Mouse (Mus musculus): ENCODE results near the gene Tef. TPM values are rescaled to one million over a fixed set of nuclear protein-coding genes. Genes with fewer than 3 reads are reported as not detected.
A peak's percentile ranks its signal among the peaks of the same experiment; 100 is the strongest.

Gene Tef
- polyA plus RNA-seq, 1 experiment from 2014 or later = 32.4 TPM

GRCm38 (mm10) chr15:81856938-81857723 is 54.9 kb downstream of the Tef start:
- no peaks in the 10 kb centered on the region for H3K27me3 ChIP-seq
- H3K4me2 ChIP-seq (replicated peaks) = peak overlapping the region; percentile 96
- no peak for ATAC-seq (ENCODE audit: low FRiP score, low read depth)
- H3K4me3 ChIP-seq = peak overlapping the region; percentile 91
- WGBS = under 1% methylated on average over 14 of the region's 14 CpGs
- H3K4me1 ChIP-seq = peaks cover 26% of the 10 kb centered on the region
- peaks cover 14% of the 10 kb centered on the region; the same call in 1 of the 2 replicates for H3K36me3 ChIP-seq
- H3K9ac ChIP-seq (replicated peaks) = peak overlapping the region; percentile 86
- peak overlapping the region; percentile 85 for H3K27ac ChIP-seq (replicated peaks)
- no peaks in the 10 kb centered on the region for H3K9me3 ChIP-seq

- WGBS = under 1% methylated on average over 30 of the region's 33 CpGs
- peak overlapping the region; percentile 85 for H3K27ac ChIP-seq (replicated peaks)
- no peak for ATAC-seq (ENCODE audit: low FRiP score, low read depth)
Observed at GRCm38 (mm10) chr15:81857724-81858116, 55.5 kb downstream of the Tef start.

GRCm38 (mm10) chr15:81858138-81858516 is 55.9 kb downstream of the Tef start:
- peaks cover 5% of the 10 kb centered on the region; the same call in 1 of the 2 replicates for H3K36me3 ChIP-seq
- H3K9ac ChIP-seq (replicated peaks) = peak overlapping the region; percentile 86
- peaks cover 26% of the 10 kb centered on the region for H3K4me1 ChIP-seq
- peak overlapping the region; percentile 96 for H3K4me2 ChIP-seq (replicated peaks)
- under 1% methylated on average over 23 of the region's 23 CpGs for WGBS
- no peaks in the 10 kb centered on the region for H3K27me3 ChIP-seq
- ATAC-seq (ENCODE audit: low FRiP score, low read depth) = peak; percentile 14; the same call in 1 of the 2 replicates
- peak overlapping the region; percentile 91 for H3K4me3 ChIP-seq
- H3K27ac ChIP-seq (replicated peaks) = peak overlapping the region; percentile 85
- no peaks in the 10 kb centered on the region for H3K9me3 ChIP-seq

More at GRCm38 (mm10) chr15:81857724-81858116, 55.5 kb downstream of the Tef start:
- Histone ChIP-seq H3K4me1 (peaks cover 26% of the 10 kb centered on the region), H3K4me3 (peak overlapping the region; percentile 91), H3K36me3 (peaks cover 9% of the 10 kb centered on the region; the same call in 1 of the 2 replicates), H3K4me2 (replicated peaks) (peak overlapping the region; percentile 96), H3K9me3 (no peaks in the 10 kb centered on the region), H3K27me3 (no peaks in the 10 kb centered on the region), H3K9ac (replicated peaks) (peak overlapping the region; percentile 86)

GRCm38 (mm10) chr15:81858517-81859329 is 56.5 kb downstream of the Tef start, which contains the start of gene Tob2:
Gene Tob2 (minus strand): TSS chr15:81858796.
- Histone ChIP-seq H3K27me3 (no peaks in the 10 kb centered on the region), H3K9ac (replicated peaks) (peak within 1 kb of the TSS; percentile 86), H3K9me3 (no peaks in the 10 kb centered on the region), H3K4me1 (peaks cover 26% of the 10 kb centered on the region), H3K4me3 (peak within 1 kb of the TSS; percentile 91), H3K27ac (replicated peaks) (peak within 1 kb of the TSS; percentile 85), H3K36me3 (peaks cover 5% of the 10 kb centered on the region; the same call in 1 of the 2 replicates), H3K4me2 (replicated peaks) (peak within 1 kb of the TSS; percentile 96)
- ATAC-seq (ENCODE audit: low FRiP score, low read depth) = no peak; the same call in 1 of the 2 replicates
- WGBS = under 1% methylated on average over 44 of the region's 44 CpGs

GRCm38 (mm10) chr15:81859330-81860255 is 57.4 kb downstream of the Tef start:
- Histone ChIP-seq H3K9me3 (no peaks in the 10 kb centered on the region), H3K4me2 (replicated peaks) (peak overlapping the region; percentile 96), H3K9ac (replicated peaks) (peak overlapping the region; percentile 86), H3K4me1 (peaks cover 26% of the 10 kb centered on the region), H3K27me3 (no peaks in the 10 kb centered on the region), H3K4me3 (peak overlapping the region; percentile 91), H3K36me3 (peaks cover 10% of the 10 kb centered on the region), H3K27ac (replicated peaks) (peak overlapping the region; percentile 85)
- under 1% methylated on average over 39 of the region's 39 CpGs for WGBS
- peak; percentile 63 for ATAC-seq (ENCODE audit: low FRiP score, low read depth)

GRCm38 (mm10) chr15:81860471-81861135 is 58.4 kb downstream of the Tef start:
- no peaks in the 10 kb centered on the region for H3K9me3 ChIP-seq
- peaks cover 21% of the 10 kb centered on the region for H3K4me1 ChIP-seq
- WGBS = 53% methylated on average over 8 of the region's 8 CpGs
- H3K27ac ChIP-seq (replicated peaks) = peak overlapping the region; percentile 15; the same call in 1 of the 2 replicates
- no peaks in the 10 kb centered on the region for H3K27me3 ChIP-seq
- H3K4me3 ChIP-seq = no peak overlapping the region
- no peak overlapping the region for H3K9ac ChIP-seq (replicated peaks)
- no peak for ATAC-seq (ENCODE audit: low FRiP score, low read depth)
- H3K36me3 ChIP-seq = peaks cover 19% of the 10 kb centered on the region
- peak overlapping the region; percentile 96 for H3K4me2 ChIP-seq (replicated peaks)

- Histone ChIP-seq H3K36me3 (peaks cover 55% of the 10 kb centered on the region), H3K4me2 (replicated peaks) (no peak overlapping the region), H3K9ac (replicated peaks) (no peak overlapping the region), H3K9me3 (no peaks in the 10 kb centered on the region), H3K4me3 (no peak overlapping the region), H3K4me1 (peaks cover under 1% of the 10 kb centered on the region; the same call in 1 of the 2 replicates), H3K27me3 (no peaks in the 10 kb centered on the region), H3K27ac (replicated peaks) (no peak overlapping the region)
- WGBS = 98% methylated on average over 7 of the region's 7 CpGs
- no peak for ATAC-seq (ENCODE audit: low FRiP score, low read depth)
Observed at GRCm38 (mm10) chr15:81864238-81864637, 62.0 kb downstream of the Tef start.

GRCm38 (mm10) chr15:81869985-81870384 is 67.8 kb downstream of the Tef start:
- Histone ChIP-seq H3K36me3 (peaks cover 55% of the 10 kb centered on the region), H3K27ac (replicated peaks) (no peak overlapping the region), H3K9ac (replicated peaks) (no peak overlapping the region), H3K4me3 (no peak overlapping the region), H3K4me2 (replicated peaks) (no peak overlapping the region), H3K27me3 (no peaks in the 10 kb centered on the region), H3K4me1 (peaks cover 18% of the 10 kb centered on the region), H3K9me3 (no peaks in the 10 kb centered on the region)
- 97% methylated on average over 5 of the region's 5 CpGs for WGBS
- no peak for ATAC-seq (ENCODE audit: low FRiP score, low read depth)

GRCm38 (mm10) chr15:81871604-81872261 is 69.5 kb downstream of the Tef start, which contains the start of gene Phf5a:
Gene Phf5a (minus strand): TSS chr15:81871911.
- Histone ChIP-seq H3K27me3 (no peaks in the 10 kb centered on the region), H3K27ac (replicated peaks) (peak within 1 kb of the TSS; percentile 96), H3K4me1 (peaks cover 18% of the 10 kb centered on the region), H3K9ac (replicated peaks) (peak within 1 kb of the TSS; percentile 84), H3K36me3 (peaks cover 38% of the 10 kb centered on the region), H3K9me3 (no peaks in the 10 kb centered on the region), H3K4me2 (replicated peaks) (peak within 1 kb of the TSS; percentile 91), H3K4me3 (peak within 1 kb of the TSS; percentile 95)
- peak; percentile 90 for ATAC-seq (ENCODE audit: low FRiP score, low read depth)
- WGBS = under 1% methylated on average over 30 of the region's 30 CpGs
